Mouse (Mus musculus): ENCODE measurements at regions not wholly inside any gene's neighbourhood (a gene's known extent, or its start where the extent isn't known, plus 50 kb on each side); places are given as distances from the start of the nearest gene placed in this dataset.

- no peak for DNase-seq
Observed at GRCm38 (mm10) chr14:73996229-73996628, 335.2 kb downstream of the Gm21750 start.

- DNase-seq: no peak
Observed at GRCm38 (mm10) chr14:73997796-73998195, 336.8 kb downstream of the Gm21750 start.

- DNase-seq: no peak
Observed at GRCm38 (mm10) chr14:73999409-73999909, 338.4 kb downstream of the Gm21750 start.

GRCm38 (mm10) chr14:74006911-74007310 lies 345.9 kb downstream of the Gm21750 start:
- no peak for DNase-seq

GRCm38 (mm10) chr14:74011555-74011954 lies 350.5 kb downstream of the Gm21750 start:
- no peak for DNase-seq

- DNase-seq: no peak
Observed at GRCm38 (mm10) chr14:74019421-74019820, 358.4 kb downstream of the Gm21750 start.

- no peak for DNase-seq
Observed at GRCm38 (mm10) chr14:74047009-74047694, 386.1 kb downstream of the Gm21750 start.

- DNase-seq: no peak
Observed at GRCm38 (mm10) chr14:74047695-74048280, 386.8 kb downstream of the Gm21750 start.

GRCm38 (mm10) chr14:74048386-74048785 lies 387.4 kb downstream of the Gm21750 start:
- DNase-seq: no peak

GRCm38 (mm10) chr14:74066051-74066450 lies 405.0 kb downstream of the Gm21750 start:
- no peak for DNase-seq

GRCm38 (mm10) chr14:74093016-74093415 lies 432.0 kb downstream of the Gm21750 start:
- no peak for DNase-seq

- no peak for DNase-seq
Observed at GRCm38 (mm10) chr14:74099696-74100095, 438.7 kb downstream of the Gm21750 start.

GRCm38 (mm10) chr14:74112603-74113002 lies 451.6 kb downstream of the Gm21750 start:
- no peak for DNase-seq

GRCm38 (mm10) chr14:74113116-74113515 lies 452.1 kb downstream of the Gm21750 start:
- DNase-seq: peak; percentile 10

- no peak for DNase-seq
Observed at GRCm38 (mm10) chr14:74113556-74113955, 452.5 kb downstream of the Gm21750 start.

- DNase-seq: no peak
Observed at GRCm38 (mm10) chr14:74117686-74118085, 456.7 kb downstream of the Gm21750 start.

GRCm38 (mm10) chr14:74145202-74145700 lies 484.2 kb downstream of the Gm21750 start:
- no peak for DNase-seq

GRCm38 (mm10) chr14:74166221-74166620 lies 474.4 kb upstream of the Htr2a start:
- DNase-seq: no peak

GRCm38 (mm10) chr14:74169131-74169875 lies 471.3 kb upstream of the Htr2a start:
- DNase-seq: no peak

GRCm38 (mm10) chr14:74180066-74180465 lies 460.6 kb upstream of the Htr2a start:
- DNase-seq: no peak

- no peak for DNase-seq
Observed at GRCm38 (mm10) chr14:74182996-74183395, 457.6 kb upstream of the Htr2a start.

GRCm38 (mm10) chr14:74201710-74202109 lies 438.9 kb upstream of the Htr2a start:
- no peak for DNase-seq

- DNase-seq: no peak
Observed at GRCm38 (mm10) chr14:74205011-74205410, 435.6 kb upstream of the Htr2a start.
